Mouse (Mus musculus): ENCODE measurements around the gene Igfbp7.

DNA sequence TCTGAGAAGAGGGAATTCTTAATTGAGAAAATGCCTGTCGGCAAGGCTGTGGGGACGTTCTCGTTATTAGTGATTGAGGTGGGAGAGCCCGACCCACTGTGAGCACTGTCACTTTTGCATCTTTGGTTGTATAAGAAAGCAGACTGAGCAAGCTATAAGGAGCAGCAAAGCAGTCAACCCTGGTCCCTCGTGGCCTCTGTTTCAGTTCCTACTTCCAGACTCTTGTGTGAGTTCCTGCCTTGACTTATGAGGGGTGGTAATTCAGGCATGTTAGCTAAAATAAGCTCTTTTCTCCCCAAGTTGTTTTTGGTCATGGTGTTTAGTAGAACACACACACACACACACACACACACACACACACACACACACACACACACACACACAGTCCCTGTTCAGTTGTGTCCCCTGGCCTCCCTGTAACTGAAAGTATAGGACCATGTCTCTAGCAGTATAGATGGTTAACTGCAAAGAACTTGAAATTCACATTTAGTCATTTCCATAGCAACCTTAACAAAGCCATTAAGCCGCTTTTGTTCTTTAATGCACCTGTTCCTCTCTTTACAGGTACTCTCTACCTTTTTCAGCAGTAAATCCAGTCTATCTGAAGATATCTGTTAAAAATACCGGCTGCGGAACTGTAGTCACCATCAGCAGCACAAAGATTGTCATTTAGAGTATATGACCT is 36.2 kb upstream of the Igfbp7 start:
- TF ChIP-seq CTCF (IDR thresholded peaks at IDR 0.05; ENCODE audit: low read depth) (no peak), EP300 (optimal IDR thresholded peaks at IDR 0.05) (no peak)

Data from stomach, postnatal 0 days (tissue).